In genomic region chr11:89186911-89187621, GRCm38 (mm10) we compare ENCODE assay signal across 8 mouse cellular contexts.
A peak's percentile ranks its signal among the peaks of the same experiment; 100 is the strongest.
DNase-seq lines count a peak whose midpoint lies in the region; ATAC-seq and TF ChIP-seq lines count a peak whose summit lies in the region.

No protein-coding gene starts in this region.

- intact Hi-C loops in gastrocnemius, postnatal 14 days (cut with DNase I; ENCODE audit: low total_unique reads): no loop called here
- intact Hi-C loops in left cerebral cortex, adult 2 months (cut with DNase I): no loop called here

- H3K36me3 ChIP-seq in hindbrain, embryonic 15.5 days: no peaks in the 10 kb centered on the region

- DNase-seq in adrenal gland, adult (ENCODE audit: inconsistent age in 2 of 2, low spot score in 1 of 2): peak; percentile 82 to 88
- peak; percentile 83 for DNase-seq in embryo, embryonic 11 days
- peak; percentile 87 for DNase-seq in gastrocnemius, postnatal 14 days
- peak; percentile 54 to 55 for DNase-seq in left cerebral cortex, adult 2 months (ENCODE audit: extremely low spot score in 1 of 2, low spot score in 2 of 2)
- DNase-seq in lung, postnatal 4 days: peak; percentile 90 to 97
- peak; percentile 49 for DNase-seq in right cerebral cortex, postnatal 4 days

- peak; percentile 79; the same call in 1 of the 2 replicates for ATAC-seq in hindbrain, embryonic 15.5 days (ENCODE audit: low FRiP score, low read depth)
- no peak for ATAC-seq in megakaryocyte-erythroid progenitor cell, adult 5-6 weeks (replicated peaks; ENCODE audit: low FRiP score, low TSS enrichment, poor library complexity, severe bottlenecking)

- H3K27ac ChIP-seq in hindbrain, embryonic 15.5 days (replicated peaks): no peak overlapping the region
- no peak overlapping the region for H3K27ac ChIP-seq in left cerebral cortex, adult 2 months

- no peaks in the 10 kb centered on the region for H3K9me3 ChIP-seq in hindbrain, embryonic 15.5 days

- H3K4me3 ChIP-seq in hindbrain, embryonic 15.5 days: peak overlapping the region; percentile 9; the same call in 1 of the 2 replicates
- 0 out of 2 replicates have a peak overlapping the region, but pooled peaks have one; percentile 5 for H3K4me3 ChIP-seq in left cerebral cortex, adult 2 months

- H3K9ac ChIP-seq in hindbrain, embryonic 15.5 days: no peak overlapping the region

- H3K4me1 ChIP-seq in hindbrain, embryonic 15.5 days (replicated peaks): peaks cover 14% of the 10 kb centered on the region

- TF ChIP-seq CTCF in left cerebral cortex, adult 2 months (IDR thresholded peaks at IDR 0.05): no peak

- WGBS in hindbrain, embryonic 15.5 days: 4% methylated on average over 26 of the region's 26 CpGs

- no peaks in the 10 kb centered on the region for H3K27me3 ChIP-seq in hindbrain, embryonic 15.5 days

- H3K4me2 ChIP-seq in hindbrain, embryonic 15.5 days: peak overlapping the region; percentile 47
